In genomic region chr5:137630602-137631001, GRCm38 (mm10) we compare ENCODE assay signal across 8 mouse cellular contexts. TPM values are rescaled to one million over a fixed set of nuclear protein-coding genes. Genes with fewer than 3 reads are reported as not detected.
DNase-seq lines count a peak whose midpoint lies in the region; ATAC-seq lines count a peak whose summit lies in the region.

No protein-coding gene starts in this region.

- H3K4me2 ChIP-seq in heart, embryonic 14.5 days (ENCODE audit: low read length), result peak overlapping the region; percentile 96

- 45% methylated on average over 3 of the region's 3 CpGs for WGBS in heart, embryonic 14.5 days
- 50% methylated on average over 3 of the region's 3 CpGs for WGBS in midbrain, embryonic 10.5 days

- peak overlapping the region; percentile 95; the same call in 1 of the 2 replicates for H3K9ac ChIP-seq in heart, embryonic 14.5 days (ENCODE audit: low read length)

- ATAC-seq in heart, embryonic 14.5 days (ENCODE audit: insufficient number of reproducible peaks, insufficient read depth, low FRiP score, low read depth), result no peak

- H3K27me3 ChIP-seq in heart, embryonic 14.5 days (ENCODE audit: control insufficient read depth, insufficient read depth, low read length), result no peaks in the 10 kb centered on the region
- no peaks in the 10 kb centered on the region for H3K27me3 ChIP-seq in midbrain, embryonic 10.5 days (ENCODE audit: low read depth, poor library complexity, severe bottlenecking)

- peak; percentile 38 for DNase-seq in cerebellum, adult 9-10 months
- DNase-seq in cerebellum, adult 8-10 months, result no peak
- DNase-seq in adipocyte (ENCODE audit: low spot score), result peak; percentile 28
- peak; percentile 77 for DNase-seq in kidney, postnatal 10 days
- no peak for DNase-seq in midbrain, embryonic 10.5 days (ENCODE audit: low spot score)
- no peak for DNase-seq in ovary, postnatal 10 days (ENCODE audit: low spot score)
- no peak for DNase-seq in retina, postnatal 1 day

- peaks cover 34% of the 10 kb centered on the region for H3K36me3 ChIP-seq in heart, embryonic 14.5 days (ENCODE audit: control insufficient read depth, insufficient read depth, low read length)
- peaks cover 40% of the 10 kb centered on the region for H3K36me3 ChIP-seq in midbrain, embryonic 10.5 days

- H3K27ac ChIP-seq in heart, embryonic 14.5 days (replicated peaks in 1 of 2; ENCODE audit: control insufficient read depth in 1 of 2, insufficient read depth in 1 of 2, low read depth in 2 of 2, low read length in 2 of 2), result peak overlapping the region; percentile 65 to 70
- peak overlapping the region; percentile 96 for H3K27ac ChIP-seq in midbrain, embryonic 10.5 days (replicated peaks)

- H3K4me1 ChIP-seq in heart, embryonic 14.5 days (ENCODE audit: control insufficient read depth in 2 of 2, insufficient read depth in 2 of 2, low read length in 2 of 2), result peaks cover 21 to 29% of the 10 kb centered on the region in 2 experiments
- H3K4me1 ChIP-seq in midbrain, embryonic 10.5 days, result peaks cover 60% of the 10 kb centered on the region

- H3K9me3 ChIP-seq in heart, embryonic 14.5 days (ENCODE audit: control insufficient read depth, low read length), result no peaks in the 10 kb centered on the region
- H3K9me3 ChIP-seq in midbrain, embryonic 10.5 days (replicated peaks), result no peaks in the 10 kb centered on the region

- H3K4me3 ChIP-seq in heart, embryonic 14.5 days (ENCODE audit: control insufficient read depth in 1 of 2, insufficient read depth in 1 of 2, low read depth in 1 of 2, low read length in 2 of 2), result peak overlapping the region; percentile 87 to 89; a peak in 2 of 4 replicates
- H3K4me3 ChIP-seq in midbrain, embryonic 10.5 days, result peak overlapping the region; percentile 94

RNA-seq across cellular contexts. Expression of gene Gm20605, which starts 1.6 kb away (rescaled TPM):
- polyA plus RNA-seq in heart, embryonic 14.5 days (2014; fragmentation: Nextera tagmentation; extraction: Ambion mirVana), result 5.2 and 5.6 TPM in 2 replicates
- 14.0 and 15.4 TPM in 2 replicates for polyA plus RNA-seq in midbrain, embryonic 10.5 days (2016; fragmentation: Nextera tagmentation; extraction: Ambion mirVana)

RNA-seq across cellular contexts. Expression of gene Lrch4, which starts 1.7 kb away (rescaled TPM):
- 22.7 and 23.9 TPM in 2 replicates for polyA plus RNA-seq in heart, embryonic 14.5 days (2014; fragmentation: Nextera tagmentation; extraction: Ambion mirVana)
- 27.2 and 32.7 TPM in 2 replicates for polyA plus RNA-seq in midbrain, embryonic 10.5 days (2016; fragmentation: Nextera tagmentation; extraction: Ambion mirVana)

RNA-seq across cellular contexts. Expression of gene Fbxo24, which starts 1.8 kb away (rescaled TPM):
- 0.20 TPM in 1 of 2 replicates, not detected in the other for polyA plus RNA-seq in heart, embryonic 14.5 days (2014; fragmentation: Nextera tagmentation; extraction: Ambion mirVana)
- 0.25 and 0.28 TPM in 2 replicates for polyA plus RNA-seq in midbrain, embryonic 10.5 days (2016; fragmentation: Nextera tagmentation; extraction: Ambion mirVana)

RNA-seq across cellular contexts. Expression of gene Sap25, which starts 10.5 kb away (rescaled TPM):
- polyA plus RNA-seq in heart, embryonic 14.5 days (2014; fragmentation: Nextera tagmentation; extraction: Ambion mirVana), result 4.3 and 4.6 TPM in 2 replicates
- 7.7 and 7.8 TPM in 2 replicates for polyA plus RNA-seq in midbrain, embryonic 10.5 days (2016; fragmentation: Nextera tagmentation; extraction: Ambion mirVana)

RNA-seq across cellular contexts. Expression of gene Irs3, which starts 14.9 kb away (rescaled TPM):
- 0.11 TPM in 2 replicates for polyA plus RNA-seq in heart, embryonic 14.5 days (2014; fragmentation: Nextera tagmentation; extraction: Ambion mirVana)
- 0.36 and 0.48 TPM in 2 replicates for polyA plus RNA-seq in midbrain, embryonic 10.5 days (2016; fragmentation: Nextera tagmentation; extraction: Ambion mirVana)

Comparison
In these comparisons a context has a peak if more than half of its experiments do, and no peak if none do; other contexts are left out.
1. DNase-seq: peak in cerebellum, adult 9-10 months (single experiment), adipocyte (single experiment) and kidney, postnatal 10 days (single experiment); none in cerebellum, adult 8-10 months (single experiment), midbrain, embryonic 10.5 days (single experiment), ovary, postnatal 10 days (single experiment) and retina, postnatal 1 day (single experiment).